Mouse (Mus musculus) right cerebral cortex, postnatal 36 days (tissue): ENCODE measurements around the gene Tom1l2.

Source experiments
- DNase-seq, 2 experiments: peaks; one replicate each; pipeline ENCODE4 v3.0.0; 2022; ENCODE audit warnings: low spot score in 2 of 2, mixed read lengths in 1 of 2

Tom1l2 gene

DNA sequence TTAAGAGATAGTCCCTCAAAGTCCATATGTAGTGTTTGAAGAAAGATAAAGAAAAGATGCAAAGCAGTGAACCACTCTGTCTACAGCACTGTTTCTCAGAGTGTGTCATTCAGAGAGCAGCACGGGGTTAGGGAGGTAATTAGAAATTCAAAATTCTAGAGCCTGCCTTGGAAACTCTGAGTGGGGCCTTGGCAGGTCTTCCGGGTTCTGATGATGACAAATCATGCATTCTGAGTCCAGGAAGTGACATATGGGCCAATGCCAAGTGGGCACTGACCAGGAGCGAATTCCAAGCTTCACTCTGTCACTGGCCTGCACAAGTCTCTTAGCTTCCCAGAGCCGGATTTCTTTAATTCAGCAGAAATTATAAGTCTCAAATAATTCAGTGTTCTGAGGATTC, 6.2 kb downstream of the Tom1l2 start:
- no peak for DNase-seq

DNA sequence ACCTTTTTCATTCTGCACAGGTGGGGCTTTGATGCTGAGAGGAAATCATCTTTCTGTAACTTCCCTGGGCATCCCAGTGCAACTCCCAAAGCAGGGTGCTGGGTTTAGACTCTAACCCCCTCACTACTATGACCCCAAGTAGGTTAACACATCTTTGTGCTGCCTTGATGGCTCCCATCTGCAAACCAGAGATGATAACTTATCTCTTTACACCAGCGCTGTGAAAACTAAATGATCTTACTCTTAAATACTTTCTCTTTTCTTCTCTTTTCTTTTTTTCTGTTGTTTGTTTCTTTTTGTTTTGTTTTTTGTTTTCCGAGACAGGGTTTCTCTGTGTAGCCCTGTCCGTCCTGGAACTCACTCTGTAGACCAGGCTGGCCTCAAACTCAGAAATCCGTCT, 6.8 kb downstream of the Tom1l2 start:
- DNase-seq = no peak

DNA sequence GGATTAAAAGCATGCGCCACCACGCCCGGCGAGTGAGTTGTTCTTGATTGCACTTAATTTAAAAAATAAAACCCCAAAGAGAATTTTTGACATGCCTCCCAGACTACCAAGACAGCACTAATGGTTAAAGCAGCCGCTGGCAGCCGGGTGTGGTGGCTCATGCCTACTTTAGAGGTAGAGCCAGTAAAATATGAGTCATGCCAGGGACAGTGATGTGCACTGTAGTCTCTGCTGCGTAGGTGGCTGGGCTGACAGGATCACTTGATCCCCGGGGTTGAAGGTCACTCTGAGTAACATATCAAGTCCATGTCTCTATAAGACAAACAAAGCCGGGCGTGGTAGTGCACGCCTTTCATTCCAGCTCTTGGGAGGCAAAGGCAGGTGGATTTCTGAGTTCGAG, 13.3 kb downstream of the Tom1l2 start:
- DNase-seq = no peak

DNA sequence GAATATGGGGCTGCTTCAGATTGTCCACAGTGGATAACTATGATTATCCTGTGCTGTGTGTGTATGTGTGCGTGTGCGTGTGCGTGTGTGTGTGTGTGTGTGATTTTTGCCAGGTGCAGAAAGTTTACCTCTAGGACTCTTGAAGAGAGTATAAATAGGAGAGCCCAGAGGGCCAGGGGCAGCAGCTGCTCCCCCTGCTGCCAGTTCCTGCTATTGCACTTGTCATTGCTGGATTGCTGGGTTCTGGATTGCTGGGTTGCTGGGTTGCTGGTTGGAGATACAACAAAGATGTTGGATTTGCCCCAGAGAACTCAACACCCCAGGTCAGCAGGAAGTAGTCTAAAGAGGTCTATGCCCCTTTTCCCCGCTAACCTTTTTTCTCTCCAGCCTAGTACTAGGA, 14.4 kb downstream of the Tom1l2 start:
- no peak for DNase-seq

DNA sequence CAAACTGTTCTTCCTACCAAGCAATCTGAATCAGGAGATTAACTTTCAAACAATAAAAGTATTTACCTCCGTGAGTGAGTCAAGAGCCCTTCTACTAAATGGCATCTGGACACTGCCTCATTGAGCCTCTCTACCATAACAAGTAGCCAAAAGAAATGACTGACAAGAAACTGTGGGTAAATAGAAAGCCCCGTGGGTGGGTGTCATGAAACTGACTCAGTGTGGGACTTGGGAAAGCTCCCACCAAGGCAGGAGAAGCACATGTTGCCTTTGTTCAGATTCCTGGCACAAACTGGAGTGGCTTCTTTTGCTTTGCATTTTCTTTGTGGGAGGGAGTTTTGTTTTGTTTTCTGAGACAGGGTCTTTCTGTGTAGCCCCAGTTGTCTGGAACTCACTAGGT, 16.9 kb downstream of the Tom1l2 start:
- DNase-seq = peak; percentile 28 to 43

DNA sequence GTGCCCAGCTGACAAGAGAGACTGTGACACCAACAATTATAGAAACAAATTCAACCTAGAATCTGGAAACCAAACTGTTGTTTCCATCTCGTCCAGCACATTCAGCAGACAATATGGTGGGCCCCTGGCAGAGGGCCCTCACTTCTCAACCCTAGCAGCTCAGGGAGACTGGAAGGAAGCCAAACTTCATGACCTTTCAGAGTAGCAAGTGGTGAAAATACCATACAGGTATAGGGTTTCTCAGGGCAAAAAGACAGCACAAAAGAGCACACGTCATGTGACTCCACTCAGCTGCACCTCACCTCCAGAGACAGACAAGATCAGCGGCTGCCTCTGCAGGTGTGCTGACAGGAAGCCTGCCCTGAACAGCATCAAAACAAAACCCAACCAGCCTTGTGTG, 18.6 kb downstream of the Tom1l2 start:
- DNase-seq = no peak

DNA sequence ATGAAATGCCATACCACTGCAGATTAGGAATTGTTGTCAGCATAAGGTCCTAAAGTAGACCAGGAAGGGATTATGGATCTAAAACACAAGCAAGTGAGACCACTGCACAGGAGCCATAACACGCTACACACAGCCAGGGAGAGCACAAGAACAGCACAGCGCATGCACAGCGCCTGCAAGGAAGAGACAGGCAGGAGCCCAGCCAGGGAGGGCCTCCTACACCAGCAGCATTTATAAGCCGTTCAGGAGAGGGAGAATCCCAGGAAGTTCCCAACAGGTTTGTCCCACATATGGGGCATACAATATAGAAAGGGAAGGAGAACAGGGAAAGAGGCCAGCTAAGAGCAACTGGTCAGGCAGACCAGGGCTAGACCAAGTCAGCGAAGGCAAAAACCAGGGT, 19.2 kb downstream of the Tom1l2 start:
- peak in 1 of 2 experiments; percentile 43 for DNase-seq

DNA sequence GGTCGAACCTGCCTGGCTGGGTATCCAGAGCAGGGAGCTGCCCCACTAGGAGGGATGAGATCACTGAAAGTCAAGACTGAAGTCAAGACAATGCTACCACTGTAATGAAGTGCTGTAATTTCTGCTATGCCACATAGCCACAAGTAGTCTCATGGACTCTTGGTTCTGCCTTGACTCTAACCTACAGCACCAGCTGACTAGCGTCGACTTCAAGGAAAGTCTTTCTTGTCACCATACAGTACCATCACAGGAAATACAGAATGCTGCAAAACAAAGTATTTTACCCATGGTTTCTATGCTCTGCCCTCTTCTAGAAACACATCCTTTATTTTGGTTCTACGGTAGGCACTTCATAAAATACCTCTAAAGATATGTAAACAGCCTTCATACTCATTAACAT, 22.2 kb downstream of the Tom1l2 start:
- DNase-seq = no peak

DNA sequence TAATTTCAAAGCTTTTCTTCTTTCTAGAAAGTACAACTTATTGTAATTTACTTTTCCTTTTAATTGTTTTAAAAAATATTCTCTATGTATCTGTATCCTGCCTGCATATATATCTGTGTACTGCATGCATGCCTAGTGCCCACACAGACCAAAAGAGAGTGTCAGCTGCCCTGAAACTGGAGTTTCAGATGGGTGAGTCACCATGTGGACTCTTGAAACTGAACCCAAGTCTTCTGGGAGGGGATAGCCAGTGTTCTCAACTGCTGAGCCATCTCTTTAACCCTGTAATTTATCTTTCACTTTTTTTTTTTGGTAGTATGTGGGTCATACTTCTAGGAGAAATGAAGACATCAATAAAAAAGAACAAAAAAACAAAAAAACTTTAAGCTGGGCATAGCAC, 29.0 kb downstream of the Tom1l2 start:
- no peak for DNase-seq

DNA sequence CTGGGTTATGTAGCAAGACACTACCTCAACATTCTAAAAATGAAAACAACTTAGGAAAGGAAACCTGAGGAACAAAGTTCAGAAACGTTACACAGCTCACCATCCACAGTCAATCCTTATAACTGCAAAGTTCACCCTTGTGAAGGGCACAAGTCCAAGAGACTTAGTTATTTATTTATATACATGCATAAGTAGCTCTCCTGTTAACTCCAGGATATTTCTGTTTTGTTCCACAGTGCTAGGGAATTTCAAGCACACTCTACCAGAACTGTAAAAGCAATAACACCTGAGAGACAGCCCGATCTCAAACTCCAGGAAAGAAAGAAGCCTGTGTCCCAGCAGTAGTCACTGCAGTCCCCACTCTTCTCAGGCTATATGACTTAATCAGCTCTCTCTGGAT, 31.3 kb downstream of the Tom1l2 start:
- no peak for DNase-seq

DNA sequence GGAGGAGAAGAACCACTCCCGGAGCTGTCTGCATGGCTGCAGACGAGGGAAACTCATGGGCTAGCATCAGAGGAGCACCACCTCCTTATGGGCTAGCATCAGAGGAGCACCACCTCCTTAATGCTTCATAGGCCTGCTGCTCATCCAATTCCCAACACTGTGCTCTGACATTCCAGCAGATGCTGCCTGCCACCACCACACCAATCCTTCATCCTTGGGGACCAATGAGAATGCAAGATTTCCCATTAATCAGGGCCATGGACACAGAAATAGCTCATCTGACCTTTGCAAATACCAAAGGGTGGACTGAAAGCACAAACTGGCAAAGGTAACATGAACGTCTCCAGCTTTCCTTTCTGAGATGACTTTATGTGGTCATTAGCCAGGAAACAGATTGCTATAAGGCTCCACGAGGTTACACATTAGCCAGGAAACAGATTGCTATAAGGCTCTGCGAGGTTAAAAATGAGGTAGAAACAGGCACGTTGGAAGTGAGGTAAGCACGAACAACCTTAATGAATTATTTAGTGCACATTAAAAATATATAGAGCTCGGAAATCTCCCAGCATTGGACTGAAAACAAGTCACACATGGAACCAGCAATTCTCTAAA, 32.2 kb downstream of the Tom1l2 start:
- no peak for DNase-seq

DNA sequence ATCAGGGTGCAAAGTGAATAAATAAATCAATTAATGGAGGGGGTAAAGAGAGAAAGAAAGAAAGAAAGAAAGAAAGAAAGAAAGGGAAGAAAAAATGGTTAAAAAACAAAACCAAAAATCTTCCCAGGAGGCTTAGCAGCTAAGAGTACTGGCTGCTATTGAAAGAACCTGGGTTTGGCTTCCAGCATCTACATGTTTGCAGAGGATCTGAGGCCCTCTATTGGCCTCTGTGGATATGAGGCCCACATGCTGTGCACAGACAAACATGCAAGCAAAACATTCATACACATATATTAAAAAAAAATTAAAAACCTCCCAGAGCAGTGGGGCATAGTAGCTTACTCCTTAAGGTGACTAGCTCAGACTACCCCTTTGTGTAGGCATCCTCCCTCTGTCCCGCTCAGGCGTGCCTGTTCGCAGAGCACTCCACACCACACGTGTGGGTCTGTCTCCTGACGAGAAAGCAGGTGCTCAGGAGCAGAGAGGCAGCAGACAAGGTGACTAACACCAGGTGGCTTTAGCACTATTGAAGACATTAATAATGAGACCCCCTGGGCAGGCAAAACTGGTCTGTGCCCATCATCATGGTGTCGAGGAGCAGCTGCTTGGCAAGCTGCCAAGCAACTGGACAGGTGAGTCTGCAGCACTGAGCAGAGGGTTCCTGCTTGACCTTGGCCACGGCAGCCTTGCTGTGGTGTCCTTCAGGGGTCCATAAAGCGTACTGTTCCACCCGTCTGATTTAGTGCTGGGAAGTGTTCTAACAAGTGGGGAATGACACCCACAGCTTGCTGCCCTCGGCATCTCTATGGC, 33.2 kb downstream of the Tom1l2 start:
- no peak for DNase-seq

DNA sequence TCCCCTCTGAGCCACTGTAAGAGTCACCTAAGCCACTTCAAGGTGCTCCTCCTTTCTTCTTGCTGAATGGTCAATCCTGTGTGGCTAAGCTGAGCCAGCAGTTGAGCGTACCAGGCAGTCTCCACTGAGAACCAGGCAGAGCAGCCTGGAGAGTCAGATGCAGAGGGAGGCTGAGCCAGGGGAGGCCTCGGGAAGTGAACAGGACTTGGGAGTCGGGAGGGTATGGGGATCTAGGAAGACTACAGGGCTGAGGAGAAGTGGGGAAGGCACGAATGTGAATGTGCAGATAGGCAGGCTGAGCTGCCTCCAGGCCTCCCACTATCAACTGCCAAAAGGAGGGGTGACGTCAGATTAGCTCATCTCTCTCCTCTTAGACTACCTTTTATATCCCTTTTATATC, 34.0 kb downstream of the Tom1l2 start:
- no peak for DNase-seq

DNA sequence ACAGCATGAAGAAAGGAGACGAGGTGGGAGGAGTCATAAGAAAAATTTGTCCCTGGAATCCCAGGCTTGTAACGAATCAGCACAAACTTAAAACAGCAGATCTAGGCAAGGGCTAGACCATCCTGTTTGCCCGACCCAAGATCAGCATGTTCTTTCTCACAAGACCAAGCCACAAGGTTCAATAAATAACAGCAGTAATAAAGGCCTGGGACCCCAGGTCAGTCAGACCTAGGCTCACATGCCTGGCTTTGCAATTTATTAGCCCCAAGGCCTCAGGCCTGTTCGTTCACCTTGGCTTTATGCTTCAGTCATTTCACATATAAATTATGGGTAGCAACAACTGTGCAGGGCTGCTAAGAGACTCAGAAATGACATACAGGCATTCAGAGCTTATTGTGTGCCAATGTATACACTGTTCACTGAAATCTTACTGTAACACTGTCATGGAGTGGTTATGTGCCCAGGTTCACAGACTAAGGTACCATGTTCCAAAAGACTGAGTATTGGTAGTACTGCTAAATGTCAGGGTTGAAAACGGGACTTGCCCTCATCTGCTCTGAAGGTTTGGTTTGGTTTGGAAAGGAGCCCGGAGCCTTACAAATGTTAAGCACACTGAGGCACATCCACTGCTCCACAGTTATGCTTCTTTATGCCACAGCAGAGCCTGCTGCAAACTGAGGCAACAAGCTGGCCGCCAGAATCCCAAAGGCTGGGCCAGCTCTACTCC, 35.2 kb downstream of the Tom1l2 start:
- DNase-seq = no peak

DNA sequence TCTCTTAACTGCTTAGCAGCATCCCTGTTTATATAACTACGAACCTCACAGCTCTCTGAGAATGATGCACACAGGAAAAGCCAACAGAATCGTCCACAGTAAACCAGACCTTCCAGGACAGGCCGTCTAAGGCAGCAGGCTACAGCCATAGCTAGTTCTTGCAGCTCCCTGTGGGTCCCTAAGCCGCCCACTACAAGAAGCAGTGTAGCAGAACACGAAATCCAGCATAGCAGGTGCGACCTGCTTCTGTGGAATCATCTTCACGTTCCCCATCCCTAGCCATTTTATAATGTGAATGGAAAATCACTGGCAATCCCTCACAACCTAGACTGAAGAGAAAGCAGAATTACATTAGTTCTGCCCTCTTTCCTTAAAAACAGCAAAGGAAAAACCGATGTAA, 35.8 kb downstream of the Tom1l2 start:
- DNase-seq = peak in 1 of 2 experiments; percentile 54

DNA sequence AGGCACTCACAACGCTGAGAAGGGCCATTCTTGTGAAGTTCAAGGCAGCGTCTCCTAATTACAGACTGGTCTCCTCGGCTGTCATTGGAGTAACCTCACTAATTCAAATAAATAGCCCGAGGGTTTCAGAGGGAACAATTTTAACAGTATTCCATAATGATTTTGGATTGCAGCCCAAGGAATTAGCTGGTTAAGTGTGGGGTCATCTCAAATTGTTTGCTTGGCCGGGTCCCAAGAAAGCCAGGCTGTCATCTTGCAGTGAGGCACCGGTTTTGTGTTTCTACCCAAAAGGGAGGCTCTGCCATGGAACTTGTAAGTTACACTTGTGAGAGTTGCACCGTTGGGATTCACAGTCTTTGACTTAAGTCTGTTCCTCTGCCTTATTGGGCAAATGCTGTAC, 36.5 kb downstream of the Tom1l2 start:
- no peak for DNase-seq

DNA sequence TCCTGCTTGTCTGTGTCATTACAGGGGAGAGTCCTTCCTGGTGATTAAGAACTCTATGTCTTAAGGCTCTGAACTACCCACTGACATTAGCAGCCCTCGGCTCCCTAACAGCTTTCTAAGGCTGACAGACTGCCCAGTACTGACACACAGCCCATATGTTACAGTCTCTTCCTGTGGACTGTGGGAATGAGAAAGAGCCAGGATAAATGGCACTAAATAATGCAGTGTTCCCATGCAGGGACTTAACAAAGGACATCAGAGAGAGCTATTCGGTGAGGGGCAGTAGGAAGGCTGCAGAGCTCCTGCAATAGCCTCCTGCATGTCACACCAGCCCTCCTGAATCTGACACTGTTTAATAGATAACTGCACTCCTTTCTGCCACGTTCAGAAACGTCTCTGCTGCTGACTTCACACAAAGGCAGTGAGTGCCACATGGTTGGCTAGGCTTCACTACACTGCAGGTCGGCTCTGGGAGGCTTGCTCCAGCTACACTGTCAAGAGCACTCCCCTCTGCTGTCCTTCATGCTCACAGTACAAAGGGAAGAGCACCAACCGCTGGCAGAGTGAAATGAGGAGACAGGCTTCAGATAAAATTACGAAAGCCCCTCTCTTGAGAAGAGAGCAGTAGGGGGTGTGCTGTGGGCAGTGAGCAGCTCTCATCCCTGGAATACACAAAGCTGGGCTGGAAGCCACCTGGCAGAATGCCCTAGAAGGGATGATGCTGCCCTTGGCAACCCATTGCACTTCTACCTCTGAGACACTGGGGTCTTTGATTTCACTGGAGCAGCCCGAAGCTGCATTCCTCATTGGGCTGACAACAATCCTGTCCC, 41.5 kb downstream of the Tom1l2 start:
- peak; percentile 73 to 78 for DNase-seq

DNA sequence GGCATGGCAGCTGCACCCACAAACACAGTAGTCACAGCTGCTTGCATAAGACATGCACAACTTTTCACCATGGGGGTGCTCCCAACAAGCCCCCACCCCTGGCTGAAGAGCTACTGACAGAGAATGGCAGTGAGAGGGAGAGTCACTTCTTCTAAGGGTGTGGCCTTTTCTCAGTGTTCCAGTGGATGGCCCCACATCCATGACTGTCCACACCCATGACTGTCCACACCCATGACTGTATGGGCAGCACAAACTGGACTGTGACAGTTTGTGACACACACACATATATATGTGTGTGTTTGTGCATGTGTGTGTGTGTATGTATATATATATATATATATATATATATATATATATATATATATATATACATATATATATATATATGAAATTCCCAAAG, 42.8 kb downstream of the Tom1l2 start:
- no peak for DNase-seq

DNA sequence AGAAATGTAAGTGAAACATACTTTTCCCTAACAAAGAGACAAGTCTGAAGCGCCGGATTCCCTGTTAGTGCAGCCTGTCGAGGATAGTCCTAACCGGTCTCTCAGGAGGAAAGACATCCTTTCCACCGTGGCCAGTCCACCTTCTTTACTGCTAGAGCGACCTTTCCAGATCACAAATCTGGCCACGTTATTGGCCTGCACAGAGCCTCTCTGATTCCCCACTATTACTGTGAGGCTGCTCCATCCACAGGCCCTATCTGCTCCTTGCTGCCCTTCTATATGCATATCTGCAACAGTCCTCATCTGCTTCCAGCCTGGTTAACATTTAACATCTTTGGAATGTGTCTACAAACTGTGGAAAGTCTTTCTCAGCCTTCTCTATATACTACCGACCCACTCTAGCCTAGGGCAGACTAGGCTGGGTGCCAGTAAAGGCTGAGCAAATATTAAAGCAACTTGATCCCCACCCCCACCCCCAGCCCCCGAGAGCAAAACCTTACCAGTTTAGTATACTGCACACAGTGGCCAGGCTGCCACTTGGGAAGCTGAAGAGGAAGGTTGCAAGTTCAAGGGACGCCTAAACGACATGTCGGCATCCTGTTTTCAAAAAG, 44.1 kb downstream of the Tom1l2 start:
- no peak for DNase-seq

DNA sequence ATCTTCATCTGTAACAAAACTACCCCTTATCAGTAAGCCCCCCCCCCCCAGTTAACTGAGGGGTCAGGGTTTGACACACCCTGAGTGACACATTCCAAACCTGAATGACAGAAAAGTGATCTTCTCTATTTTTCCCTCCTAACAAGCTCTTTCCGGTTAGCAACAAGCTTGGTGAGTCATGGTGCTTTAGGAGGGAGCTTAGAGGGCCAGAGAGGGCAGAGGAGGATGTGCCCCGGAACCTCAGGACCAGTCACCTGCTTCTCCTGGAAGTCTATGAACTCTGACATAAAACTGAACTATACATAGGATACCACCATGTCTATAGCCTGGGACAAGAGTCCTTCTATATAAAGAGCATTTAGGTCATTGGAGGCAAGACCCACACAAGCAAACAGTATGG, 44.6 kb downstream of the Tom1l2 start:
- no peak for DNase-seq

DNA sequence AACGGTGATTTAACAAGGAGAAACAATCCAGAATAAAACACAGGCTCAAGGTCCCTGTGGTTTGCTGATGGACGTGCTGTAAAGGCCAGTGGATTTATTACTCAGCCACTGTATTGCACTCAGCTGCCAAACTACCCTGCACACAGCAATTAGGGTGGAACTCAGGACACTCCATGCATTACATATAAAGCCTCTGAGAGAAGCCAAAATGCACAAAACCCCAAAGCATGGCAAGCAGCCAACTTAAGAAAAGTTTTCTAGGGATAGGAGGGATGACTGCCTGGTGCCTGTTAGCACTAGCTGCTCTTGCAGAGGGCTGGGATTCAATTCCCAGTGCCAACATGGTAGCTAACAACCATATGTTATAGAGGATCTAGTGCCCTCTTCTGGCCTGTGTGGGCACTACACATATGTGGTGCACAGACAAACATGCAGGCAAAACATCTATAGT, 45.3 kb downstream of the Tom1l2 start:
- DNase-seq = no peak

DNA sequence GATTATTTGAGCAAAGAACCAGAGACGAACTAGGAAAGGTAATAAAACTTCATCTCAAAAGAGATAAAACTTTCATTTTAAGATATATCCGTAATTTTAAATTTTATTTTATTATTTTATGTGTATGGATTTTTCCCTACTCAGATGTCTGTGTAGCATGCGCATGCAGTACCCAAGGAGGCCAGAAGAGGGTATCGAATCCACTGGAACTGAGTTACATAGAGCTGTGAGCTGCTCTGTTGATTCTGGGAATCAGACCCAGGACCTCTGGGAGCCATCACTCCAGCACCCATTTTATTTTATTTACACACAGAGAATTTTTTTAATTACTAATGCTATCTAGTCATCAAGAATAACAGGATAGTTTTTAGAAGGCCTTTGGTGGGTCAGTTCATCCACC, 45.9 kb downstream of the Tom1l2 start:
- no peak for DNase-seq
